Mouse (Mus musculus): Measurements from ENCODE around the gene Gpr108.

The Gpr108 gene

DNA sequence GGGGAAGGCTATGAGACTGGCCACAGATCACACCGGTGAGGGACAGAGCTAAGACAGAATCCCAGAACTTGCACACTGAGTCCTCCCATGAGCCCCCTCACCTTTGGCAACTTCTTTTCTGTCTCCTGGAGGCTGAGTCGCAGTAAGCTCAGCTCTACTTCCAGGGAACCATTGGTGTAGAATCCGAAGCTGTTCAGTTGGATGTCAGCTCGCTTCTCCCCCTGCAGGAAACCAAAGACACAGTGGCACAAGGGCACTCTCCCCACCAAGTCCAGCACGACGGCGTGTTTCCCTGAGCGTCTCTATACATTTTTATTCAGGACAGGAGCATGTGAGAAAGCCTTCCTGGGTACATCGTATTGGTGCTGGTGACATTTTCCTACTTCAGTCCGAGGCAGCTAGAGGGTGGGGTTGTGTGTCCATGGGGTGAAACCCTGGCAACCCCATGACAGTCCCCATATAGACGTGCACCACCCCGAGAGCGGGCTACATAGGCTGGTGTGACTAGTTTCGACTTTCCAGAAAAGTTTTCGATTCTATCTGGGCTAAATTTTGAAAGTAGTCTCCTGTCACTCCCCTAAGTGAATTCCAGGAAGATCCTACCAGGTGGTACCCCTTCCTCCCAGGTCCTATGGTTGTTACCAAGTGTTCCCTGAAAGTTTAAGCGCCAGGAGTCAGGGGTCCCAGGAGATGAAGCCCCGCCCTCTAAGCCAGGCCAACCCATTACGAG lies 1.4 kb downstream of the Gpr108 start:
- no peak for DNase-seq (ENCODE audit: low spot score in 2 of 2)

DNA sequence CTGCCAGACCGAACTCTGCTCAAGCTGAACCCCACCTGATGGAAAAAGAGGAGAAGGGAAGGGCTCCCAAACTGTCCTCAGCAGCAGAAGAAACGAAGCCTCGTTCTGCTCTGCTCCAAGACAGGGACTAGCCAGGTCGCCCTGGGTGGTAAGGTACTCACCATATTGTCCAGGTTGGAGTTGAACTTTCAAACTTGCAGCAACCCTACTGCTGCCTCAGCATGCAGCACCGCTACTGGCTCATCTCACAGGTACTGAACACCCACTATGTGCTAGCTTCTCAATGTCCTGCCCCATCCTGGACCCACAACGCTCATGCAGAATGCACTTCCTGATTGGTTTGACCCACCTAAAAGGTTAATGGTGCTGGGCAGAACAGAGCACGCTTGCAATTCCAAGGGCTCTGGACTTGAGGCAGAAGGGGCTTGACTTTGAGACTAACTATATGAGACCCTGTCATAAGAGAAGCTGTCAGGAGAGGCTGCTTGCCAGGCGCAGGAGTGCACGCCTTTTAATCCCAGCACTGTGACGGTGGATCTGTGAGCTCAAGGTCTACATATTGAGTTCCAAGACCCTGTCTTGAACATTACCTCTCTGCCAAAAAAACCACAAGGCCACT lies 2.8 kb downstream of the Gpr108 start:
- DNase-seq (ENCODE audit: low spot score in 2 of 2), result no peak

DNA sequence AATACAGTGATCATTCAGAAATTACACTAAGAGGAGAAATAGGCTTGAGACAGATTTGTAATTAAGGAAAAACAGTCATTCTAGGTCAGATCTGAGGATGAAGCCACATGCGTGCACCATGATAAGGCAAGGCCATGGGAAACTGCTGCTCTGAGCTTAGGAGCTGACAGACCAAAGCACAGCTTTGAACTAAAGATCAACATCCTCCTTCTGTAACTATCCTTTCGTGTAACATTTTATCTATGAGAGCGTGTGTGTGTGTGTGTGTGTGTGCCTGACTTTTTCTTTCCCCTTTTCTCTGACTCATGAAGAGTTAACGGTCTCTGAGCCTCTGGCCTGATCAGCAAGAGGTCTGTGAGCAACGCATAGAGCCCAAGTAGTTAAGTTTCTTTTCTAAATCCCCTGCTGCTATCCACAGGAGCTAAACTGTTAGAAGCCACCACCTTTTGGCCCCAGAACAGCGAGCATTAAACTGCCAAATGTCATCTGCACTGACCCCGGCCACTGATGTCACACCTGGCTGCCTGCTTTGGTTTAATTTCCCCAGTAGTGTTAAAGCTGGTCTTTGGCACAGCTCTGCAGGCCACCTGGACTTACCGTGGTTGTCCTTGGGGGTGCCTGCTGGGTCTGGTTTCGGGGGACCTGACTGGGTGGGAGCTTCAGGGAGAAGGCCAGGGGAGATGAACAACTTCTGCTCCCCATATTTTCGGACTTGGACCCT lies 4.4 kb downstream of the Gpr108 start:
- no peak for DNase-seq (ENCODE audit: low spot score in 2 of 2)

DNA sequence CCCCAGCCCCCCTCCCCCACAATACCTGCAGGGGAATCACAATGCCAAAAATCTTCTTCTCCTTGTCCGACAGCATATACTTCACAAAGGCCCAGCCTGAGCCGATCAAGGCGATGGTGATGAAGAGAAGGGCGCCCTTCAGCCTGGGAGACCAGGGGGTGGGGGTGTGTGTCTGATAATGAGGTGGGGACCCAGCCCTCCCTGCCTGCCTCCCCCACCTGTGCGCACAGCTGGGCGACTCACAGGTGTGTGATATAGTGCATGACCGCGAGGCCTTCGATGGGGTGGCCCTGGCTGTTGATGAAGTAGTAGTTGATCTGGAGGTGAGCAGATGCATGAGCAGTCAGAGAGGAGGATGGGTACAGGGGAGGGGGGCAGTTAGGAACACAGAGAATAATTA lies 11.1 kb downstream of the Gpr108 start:
- DNase-seq (ENCODE audit: low spot score in 2 of 2), result no peak

DNA sequence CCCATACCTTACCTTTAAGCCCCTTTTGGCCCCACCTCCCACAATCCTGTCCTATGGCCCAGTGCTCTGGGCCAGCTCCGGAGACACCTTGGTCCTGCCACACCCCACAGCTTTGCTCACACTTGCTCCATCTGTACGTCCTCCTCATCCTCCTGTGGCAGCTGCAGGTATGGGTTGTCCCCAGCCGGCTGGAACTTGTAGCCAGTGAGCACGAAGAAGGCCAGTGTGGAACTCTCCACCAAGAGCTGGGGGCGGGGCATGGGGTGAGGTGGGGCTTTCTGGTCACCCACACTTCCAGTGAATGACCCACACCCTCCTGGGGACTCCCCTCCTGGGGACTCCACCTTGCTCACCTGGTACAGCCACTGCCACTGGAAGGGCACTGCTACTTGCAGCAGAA lies 12.4 kb downstream of the Gpr108 start:
- DNase-seq (ENCODE audit: low spot score in 2 of 2), result no peak

DNA sequence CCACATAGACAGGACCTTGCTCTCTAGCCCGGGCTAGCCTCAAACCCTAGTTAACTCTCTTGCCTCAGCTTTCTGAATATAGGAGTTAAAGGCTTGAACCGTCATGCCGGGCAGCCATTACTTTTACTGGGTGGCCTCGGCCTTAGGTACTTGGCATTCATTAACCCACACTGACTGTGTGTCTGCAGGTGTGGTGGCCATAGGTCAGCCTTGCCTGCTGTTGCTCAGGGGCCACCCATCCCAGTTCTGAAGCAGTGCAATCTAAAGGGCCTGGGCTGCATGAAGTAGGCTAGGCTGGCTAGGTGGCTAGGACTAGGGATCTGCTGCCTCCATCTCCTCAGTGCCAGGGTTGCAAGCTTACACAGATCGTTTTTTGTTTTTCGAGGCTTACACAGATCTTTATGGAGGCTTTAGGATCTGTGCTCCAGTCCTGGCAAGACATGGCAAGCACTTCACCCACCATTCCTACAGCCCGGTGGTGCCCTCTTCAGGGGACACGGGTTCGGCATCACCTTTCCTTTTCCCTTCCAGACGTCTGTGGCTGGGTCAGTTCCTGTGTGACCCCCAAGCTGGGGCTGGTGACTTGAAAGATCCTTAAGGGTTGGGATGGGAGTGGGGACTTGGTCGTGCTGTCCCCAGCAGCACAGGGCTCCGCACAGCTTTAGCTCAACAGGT lies 13.9 kb downstream of the Gpr108 start:
- DNase-seq (ENCODE audit: low spot score in 2 of 2), result no peak

DNA sequence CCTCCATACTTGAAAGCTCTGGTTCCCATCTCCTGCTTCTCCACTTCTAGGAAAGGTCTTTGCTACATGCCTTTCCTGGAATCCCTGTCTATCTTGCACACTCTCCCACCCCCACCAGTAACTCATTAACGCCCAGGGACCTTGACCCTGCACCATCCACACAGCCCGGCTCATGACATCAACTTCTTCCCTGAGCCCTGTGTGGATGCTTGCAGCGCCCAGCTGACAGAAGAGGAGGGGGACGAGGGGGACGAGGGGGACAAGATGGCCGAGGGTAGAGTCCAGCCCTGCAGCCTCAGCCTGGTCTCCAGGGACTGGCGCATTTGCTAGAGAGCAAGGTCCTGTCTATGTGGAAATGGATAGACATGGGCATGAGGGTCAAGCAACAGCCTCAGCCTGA lies 15.2 kb downstream of the Gpr108 start:
- no peak for DNase-seq (ENCODE audit: low spot score in 2 of 2)

DNA sequence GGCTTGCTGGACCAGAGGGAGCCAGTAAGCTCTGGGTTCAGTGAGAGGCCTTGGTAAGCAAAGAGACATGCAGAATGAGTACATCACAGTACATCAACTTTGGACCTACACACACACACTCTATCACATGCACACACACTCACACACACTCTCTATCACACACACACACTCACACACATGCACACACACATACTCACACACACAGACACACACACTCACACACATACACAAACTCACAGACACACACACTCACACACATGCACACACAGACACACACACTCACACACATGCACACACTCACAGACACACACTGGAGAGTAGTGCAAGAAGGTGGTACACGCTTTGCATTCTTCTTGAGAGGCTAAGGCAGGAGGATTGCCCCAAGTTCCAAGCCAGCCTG lies 16.0 kb downstream of the Gpr108 start:
- no peak for DNase-seq (ENCODE audit: low spot score in 2 of 2)

DNA sequence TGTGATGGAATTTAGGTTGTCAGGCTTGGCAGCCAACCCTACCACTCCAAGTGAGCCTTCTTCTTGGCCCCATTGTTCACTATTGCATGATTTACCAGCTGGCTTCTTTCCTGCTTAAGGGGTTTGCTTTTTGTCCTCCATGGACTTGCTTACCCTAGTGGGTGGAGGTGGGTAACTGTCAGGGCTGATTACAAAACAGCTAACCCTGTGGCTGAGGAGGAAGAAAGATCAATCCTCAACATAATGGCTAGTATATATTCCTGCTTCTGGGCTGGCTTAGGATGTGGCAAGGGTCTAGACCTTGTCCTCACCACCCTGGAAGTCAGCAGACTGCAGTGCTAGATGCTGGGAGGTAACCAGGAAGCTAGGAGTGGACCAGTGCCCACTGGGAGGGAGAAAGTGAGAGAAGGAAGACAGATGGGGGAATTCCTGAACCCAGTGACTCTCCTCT lies 16.9 kb downstream of the Gpr108 start:
- DNase-seq (ENCODE audit: low spot score in 2 of 2), result no peak

DNA sequence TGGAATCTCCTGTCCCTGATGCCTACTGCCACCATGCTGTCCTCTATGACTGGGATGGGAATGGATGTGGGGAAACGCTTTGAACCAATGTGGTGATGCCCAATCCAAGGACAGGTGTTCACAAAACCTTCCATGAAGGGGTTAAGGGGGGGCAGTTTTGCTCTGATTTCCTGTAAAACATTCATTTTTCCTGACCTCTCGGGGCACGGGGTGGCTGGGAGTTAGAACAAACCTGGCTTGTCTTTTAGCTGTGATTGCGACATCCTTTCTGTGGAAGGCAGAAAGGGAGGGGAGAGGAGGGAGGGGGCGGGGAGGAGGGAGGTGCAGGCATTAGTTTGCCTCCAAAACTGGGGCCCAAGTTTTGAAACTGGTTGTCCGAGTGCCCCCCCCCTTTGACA lies 17.5 kb downstream of the Gpr108 start:
- DNase-seq (ENCODE audit: low spot score in 2 of 2), result no peak

DNA sequence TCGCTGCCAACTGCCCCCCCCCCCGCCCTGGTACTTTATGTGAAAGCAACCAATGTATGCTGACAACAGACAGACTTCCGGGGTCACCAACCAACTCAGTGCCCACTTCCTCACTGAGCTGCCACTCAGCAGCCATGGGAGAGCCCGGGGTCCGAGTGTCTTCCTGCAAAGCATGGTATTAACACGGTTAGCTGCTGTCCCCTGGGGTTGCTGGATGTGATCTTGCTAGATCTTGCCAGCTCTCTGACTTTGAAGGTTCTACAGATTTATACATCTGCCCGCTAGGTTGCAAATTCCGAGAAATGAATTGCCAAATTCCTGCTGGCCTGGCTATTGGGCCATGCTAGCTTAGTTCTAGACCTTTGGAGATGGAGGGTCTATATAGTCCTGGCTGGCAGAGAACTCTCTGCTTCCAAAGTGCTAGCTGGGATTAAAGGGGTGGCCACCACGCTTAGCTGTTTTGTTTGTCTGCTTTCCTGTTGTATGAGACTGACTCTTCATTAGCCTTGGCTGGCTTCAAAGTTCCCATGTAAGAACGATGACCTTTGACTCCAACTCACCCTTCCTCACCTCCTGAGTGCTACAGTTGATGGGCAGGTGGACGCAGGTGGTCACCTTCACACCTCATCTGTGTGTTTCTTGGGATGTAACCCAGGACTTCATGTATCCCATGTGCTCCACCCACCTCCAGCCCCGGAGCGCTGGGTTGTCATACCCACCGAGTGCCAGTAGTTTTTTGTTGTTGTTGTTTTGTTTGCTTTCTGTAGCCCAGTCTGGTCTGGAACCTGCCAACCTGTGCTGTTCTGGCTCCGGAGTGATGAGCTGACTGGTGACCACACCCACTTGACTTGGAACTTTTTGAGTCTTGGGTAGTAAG lies 18.2 kb downstream of the Gpr108 start:
- no peak for DNase-seq (ENCODE audit: low spot score in 2 of 2)

DNA sequence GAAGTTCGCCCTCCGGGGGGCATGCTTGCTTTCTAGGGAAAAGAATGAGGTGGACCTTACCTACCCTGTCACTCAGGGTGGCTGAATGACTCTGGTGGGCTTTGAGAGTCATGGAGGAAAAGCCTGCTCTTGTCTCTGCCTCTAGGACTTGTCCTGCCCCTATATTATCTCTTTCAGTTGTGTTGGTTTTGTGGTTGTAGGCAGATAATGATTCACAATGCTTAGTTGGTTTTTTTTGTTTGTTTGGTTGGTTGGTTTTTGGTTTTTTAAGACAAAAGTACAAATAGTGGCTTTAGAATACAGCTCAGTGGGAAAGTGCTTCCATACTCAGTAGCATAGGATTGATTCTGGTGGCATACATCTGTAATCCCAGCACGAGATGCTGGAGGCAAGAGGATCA lies 19.4 kb downstream of the Gpr108 start:
- DNase-seq (ENCODE audit: low spot score in 2 of 2), result no peak

DNA sequence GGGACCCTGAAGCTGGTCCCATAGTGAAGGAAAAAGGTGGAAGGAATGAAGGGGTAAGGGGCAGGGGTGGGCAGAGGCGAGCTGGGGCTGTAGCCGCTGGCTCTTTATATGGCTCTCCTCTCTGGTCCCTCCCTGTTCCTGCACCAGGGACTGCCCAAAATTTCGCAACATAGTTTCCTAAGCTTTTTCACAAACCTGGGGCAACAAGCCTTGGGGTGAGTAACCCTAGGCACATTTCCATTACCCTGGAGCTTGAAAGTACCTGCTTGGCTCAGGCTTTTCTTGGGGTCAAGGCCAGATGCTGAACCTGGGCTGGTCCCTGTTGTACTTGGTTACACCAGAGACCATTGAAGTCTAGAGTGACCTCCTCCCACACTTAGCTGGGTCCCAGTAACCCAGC lies 20.2 kb downstream of the Gpr108 start, which contains the start of gene C3:
Gene C3 (minus strand): TSS at position 123 of the 400 bp plus-strand sequence.
- DNase-seq (ENCODE audit: low spot score in 2 of 2), result no peak

DNA sequence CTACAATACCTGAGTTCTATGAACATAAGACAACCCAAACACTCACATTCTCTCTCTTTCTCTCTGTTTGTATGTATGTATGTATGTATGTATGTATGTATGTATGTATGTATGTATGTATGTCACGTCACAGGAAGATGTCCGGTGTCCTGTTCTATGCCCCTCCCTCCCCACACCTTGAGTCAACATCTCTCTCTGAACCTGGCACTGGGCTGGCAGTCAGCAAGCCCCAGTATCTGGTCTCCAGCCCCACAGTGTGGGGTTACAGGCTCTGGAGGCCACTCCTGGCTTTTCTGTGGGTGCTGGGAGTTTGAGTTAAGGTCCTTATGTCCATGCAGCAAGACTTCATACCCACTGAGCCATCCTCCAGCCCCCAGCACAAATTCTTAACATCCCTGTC lies 20.8 kb downstream of the Gpr108 start:
- no peak for DNase-seq (ENCODE audit: low spot score in 2 of 2)

DNA sequence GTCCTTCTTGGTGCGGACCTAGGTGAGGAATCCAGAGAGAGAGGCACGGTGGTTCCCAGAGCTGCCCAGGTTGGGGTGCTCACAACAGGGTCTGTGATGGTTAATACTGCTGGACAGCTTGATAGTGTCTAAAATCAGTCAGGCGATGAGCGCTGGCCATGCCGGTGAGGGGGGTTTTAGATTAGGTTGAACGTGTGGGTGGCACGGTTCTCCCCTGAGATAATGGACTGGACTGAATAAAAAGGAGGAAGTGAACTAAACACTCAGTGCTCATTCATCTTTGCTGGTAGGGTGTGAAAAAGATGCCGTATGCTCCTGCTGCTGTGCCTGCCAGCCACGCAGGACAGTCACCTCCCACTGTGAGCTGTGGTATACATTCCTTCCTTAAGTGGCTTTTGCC lies 24.9 kb downstream of the Gpr108 start:
- peak; percentile 16 to 35 for DNase-seq (ENCODE audit: low spot score in 2 of 2)

DNA sequence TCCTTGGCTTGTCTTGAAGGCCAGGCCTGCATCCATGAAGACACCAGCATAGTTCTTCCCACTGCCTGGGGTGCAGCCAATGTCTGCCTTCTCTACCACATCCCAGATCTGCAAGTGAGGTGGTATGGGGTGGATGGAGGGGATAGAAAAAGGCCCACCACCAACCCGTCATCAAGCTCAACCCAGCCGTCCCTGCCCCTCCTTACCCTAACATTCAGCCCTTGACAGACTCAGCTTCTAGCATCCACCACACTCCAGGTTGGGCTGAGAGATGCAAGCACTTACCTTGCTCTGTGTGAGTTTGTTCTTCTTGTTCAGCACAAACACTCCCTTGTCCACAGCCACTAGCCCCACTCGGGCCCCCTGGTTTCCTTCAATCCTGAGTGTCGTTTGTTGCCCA lies 26.3 kb downstream of the Gpr108 start:
- peak; percentile 7 to 51 for DNase-seq (ENCODE audit: low spot score in 2 of 2)

DNA sequence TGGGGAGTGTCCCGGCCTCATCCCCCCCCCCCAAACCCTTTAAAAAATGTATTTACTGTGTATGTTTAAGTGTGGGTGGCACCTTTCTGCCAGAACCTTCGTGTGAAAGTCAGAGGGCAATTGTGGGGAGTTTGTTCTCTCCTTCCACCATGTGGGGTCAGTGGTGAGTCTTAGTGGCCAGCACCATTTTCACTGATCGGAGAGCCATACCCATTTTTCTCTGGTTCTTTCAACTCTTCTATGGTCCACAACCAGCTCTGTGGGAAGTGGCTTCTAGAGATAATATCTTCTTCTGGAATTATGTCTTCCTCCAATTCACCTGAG lies 28.4 kb downstream of the Gpr108 start:
- peak; percentile 15 to 58 for DNase-seq (ENCODE audit: low spot score in 2 of 2)

DNA sequence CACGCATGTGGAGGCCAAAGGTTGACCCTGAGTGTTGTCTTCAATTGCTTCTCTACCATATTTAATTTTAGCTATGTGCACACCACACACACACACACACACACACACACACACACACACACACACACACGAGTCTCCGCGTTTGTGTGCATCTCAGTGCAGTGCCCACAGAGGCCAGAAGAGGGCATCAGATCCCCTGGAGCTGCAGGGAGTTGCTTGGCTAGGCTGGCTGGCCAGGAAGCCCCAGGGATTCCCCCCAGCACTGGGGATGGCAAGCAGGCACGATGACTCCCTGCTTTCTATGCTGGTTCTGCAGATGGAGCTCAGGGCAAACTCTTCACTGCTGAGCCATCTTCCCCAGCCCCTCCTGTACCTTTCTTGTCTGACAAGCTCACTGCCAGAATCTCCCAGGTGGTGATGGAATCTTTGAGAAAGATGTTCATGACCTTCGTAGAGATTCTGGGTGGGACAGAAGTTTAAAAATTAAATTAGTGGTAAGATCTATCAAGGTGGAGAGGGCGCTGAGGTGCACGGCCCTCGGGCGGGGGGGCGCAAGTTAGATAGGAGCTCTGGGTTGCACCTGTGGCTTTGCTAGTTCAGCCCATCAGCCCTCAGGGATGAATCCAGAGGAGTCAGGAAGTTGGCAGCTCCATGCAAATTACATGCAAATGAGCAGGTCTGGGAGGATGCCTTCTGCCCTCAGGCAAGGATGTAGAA lies 28.9 kb downstream of the Gpr108 start:
- peak; percentile 60 to 86 for DNase-seq (ENCODE audit: low spot score in 2 of 2)

DNA sequence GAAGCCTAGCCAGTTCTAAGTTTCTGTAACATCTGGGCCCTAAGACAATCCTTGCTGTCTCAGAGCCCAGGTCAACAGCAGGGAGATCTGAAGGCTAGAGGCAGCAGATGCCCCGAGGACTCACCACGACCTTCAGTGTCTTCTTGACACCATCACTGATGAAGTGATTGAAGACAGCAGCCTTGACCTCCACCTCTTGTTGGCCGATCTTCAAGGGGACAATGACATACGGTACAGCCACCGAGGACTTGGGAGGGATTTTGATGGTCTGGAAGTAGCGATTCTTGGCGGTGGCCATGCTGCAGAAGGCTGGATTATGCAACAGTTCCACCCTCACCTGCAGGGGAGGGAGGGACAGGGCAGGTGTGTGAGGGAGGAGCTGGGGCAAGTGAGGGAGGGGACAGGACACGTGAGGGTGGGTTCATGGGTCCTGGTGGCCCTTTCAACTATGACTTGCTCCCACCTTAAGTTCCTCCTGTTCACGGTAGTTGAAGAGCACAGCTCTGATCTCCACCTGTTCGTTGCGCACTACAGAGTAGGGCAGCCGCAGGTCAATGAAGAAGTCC lies 29.8 kb downstream of the Gpr108 start:
- peak; percentile 14 to 52 for DNase-seq (ENCODE audit: low spot score in 2 of 2)

DNA sequence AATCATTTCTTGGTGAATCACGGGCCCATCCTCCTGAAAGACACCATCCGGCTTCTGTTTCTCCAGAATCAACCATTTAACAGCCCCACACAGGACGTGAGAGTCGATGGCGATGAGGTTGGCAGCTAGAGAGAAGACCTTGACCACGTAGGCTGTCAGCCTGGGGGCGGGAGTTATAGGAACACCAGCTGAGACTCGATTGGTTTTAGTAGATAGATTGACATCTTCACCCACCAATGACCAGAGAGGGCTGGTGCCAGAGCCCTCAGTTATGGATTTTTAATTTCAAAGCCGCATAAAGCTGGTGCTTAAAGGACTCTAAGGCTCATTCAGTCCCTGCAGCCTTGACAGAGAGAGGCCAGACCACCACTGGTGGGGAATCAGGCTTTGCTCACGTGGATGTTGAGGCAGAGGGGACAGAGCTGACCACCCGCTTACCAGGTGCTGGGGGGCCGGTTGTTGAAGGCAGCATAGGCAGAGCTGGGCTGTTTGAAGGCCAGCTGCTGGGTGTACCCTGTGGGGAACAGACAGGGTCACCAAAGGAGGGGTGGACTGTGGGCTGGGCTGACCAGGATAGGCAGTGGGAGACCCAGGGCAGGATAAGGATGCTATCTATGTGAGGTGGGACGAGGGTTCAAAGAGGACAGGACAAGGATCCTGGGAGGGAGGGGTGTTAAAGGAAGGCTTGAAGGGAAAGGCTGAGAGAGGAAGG lies 33.4 kb downstream of the Gpr108 start:
- DNase-seq (ENCODE audit: low spot score in 2 of 2), result no peak

All from urinary bladder, postnatal 4 days (tissue).